Mouse (Mus musculus) ES-E14 (cell line): ENCODE measurements around the gene Galr3. TPM values are rescaled to one million over a fixed set of nuclear protein-coding genes. Genes with fewer than 3 reads are reported as not detected.

Experiments used
- DNase-seq: peaks from one replicate; pipeline ENCODE4 v3.0.0-alpha.2; 2013; ENCODE audit warnings: low read depth, low spot score
- H3K27ac ChIP-seq: 2 replicates; pipeline ENCODE4 v1.5.1; 2012; ENCODE audit warnings: low read depth, mild to moderate bottlenecking, low read length, moderate library complexity, mixed read lengths; ENCODE audit not compliant: poor library complexity, insufficient read depth, severe bottlenecking
- H3K36me3 ChIP-seq: 2 replicates; pipeline ENCODE4 v1.6.1; 2012; ENCODE audit warnings: mild to moderate bottlenecking, low read length, moderate library complexity, mixed read lengths; ENCODE audit not compliant: control insufficient read depth, poor library complexity, insufficient read depth, severe bottlenecking
- H3K4me1 ChIP-seq, 2 experiments: fragments of 150-350 bp in 1 of 2; sonication (generic) in 1 of 2; 2 replicates each; pipeline ENCODE4 v1.6.1; 2012; ENCODE audit warnings: low read length in 2 of 2, mild to moderate bottlenecking in 1 of 2, mixed read lengths in 1 of 2; ENCODE audit not compliant: control insufficient read depth in 2 of 2, insufficient read depth in 2 of 2, poor library complexity in 1 of 2
- H3K4me3 ChIP-seq, 2 experiments: fragments of 150-350 bp in 1 of 2; sonication (generic) in 1 of 2; 2 replicates each; pipeline ENCODE4 v1.5.1; 2012; ENCODE audit warnings: low read length in 2 of 2, low read depth in 1 of 2, mild to moderate bottlenecking in 1 of 2, mixed read lengths in 1 of 2; ENCODE audit not compliant: insufficient read depth in 1 of 2, poor library complexity in 1 of 2, severe bottlenecking in 1 of 2
- H3K9ac ChIP-seq: 2 replicates; pipeline ENCODE4 v1.6.1; 2012; ENCODE audit warnings: low read depth, mild to moderate bottlenecking, low read length, mixed read lengths; ENCODE audit not compliant: poor library complexity, insufficient read depth, severe bottlenecking
- H3K9me3 ChIP-seq: fragments of 150-350 bp; sonication (generic); 2 replicates; pipeline ENCODE4 v1.6.1; 2012; ENCODE audit warnings: low read depth, mild to moderate bottlenecking, low read length; ENCODE audit not compliant: control insufficient read depth, insufficient read depth
- CHD2 ChIP-seq: IDR thresholded peaks from 2 replicates; pipeline ENCODE4 v1.6.1; 2014; ENCODE audit warnings: mild to moderate bottlenecking, low read depth, low read length, inconsistent platforms
- HCFC1 ChIP-seq: IDR thresholded peaks from 2 replicates; pipeline ENCODE4 v1.6.1; 2012; ENCODE audit warnings: low read length, inconsistent platforms, borderline replicate concordance; ENCODE audit not compliant: insufficient read depth
- MAFK ChIP-seq: IDR thresholded peaks from 2 replicates; pipeline ENCODE4 v1.6.1; 2014; ENCODE audit warnings: mild to moderate bottlenecking, low read depth, low read length, inconsistent platforms; ENCODE audit not compliant: insufficient read depth
- ZC3H11A ChIP-seq: IDR thresholded peaks from 2 replicates; pipeline ENCODE4 v1.6.1; 2012; ENCODE audit warnings: low read depth, mild to moderate bottlenecking, inconsistent platforms, low read length, borderline replicate concordance
- ZNF384 ChIP-seq: IDR thresholded peaks from 2 replicates; pipeline ENCODE4 v1.6.1; 2012; ENCODE audit warnings: low read depth, low read length, inconsistent platforms
- in situ Hi-C, 2 experiments: fragments of 600-800 bp; cut with MboI; formaldehyde crosslinking; loops; one replicate each; pipeline ENCODE4 v1.15.1; 2025; ENCODE audit warnings: low sequenced_read_pairs in 2 of 2, inconsistent platforms in 1 of 2; ENCODE audit not compliant: unreplicated experiment in 2 of 2
- total RNA-seq: library from RNA; depleted of rRNA; stranded (reverse); fragments of 300-350 nt; gene quantifications from 2 replicates; pipeline ENCODE4 v1.2.3, GENCODE M21; 2012

Galr3 gene
- total RNA-seq, 1 experiment = not detected

DNA sequence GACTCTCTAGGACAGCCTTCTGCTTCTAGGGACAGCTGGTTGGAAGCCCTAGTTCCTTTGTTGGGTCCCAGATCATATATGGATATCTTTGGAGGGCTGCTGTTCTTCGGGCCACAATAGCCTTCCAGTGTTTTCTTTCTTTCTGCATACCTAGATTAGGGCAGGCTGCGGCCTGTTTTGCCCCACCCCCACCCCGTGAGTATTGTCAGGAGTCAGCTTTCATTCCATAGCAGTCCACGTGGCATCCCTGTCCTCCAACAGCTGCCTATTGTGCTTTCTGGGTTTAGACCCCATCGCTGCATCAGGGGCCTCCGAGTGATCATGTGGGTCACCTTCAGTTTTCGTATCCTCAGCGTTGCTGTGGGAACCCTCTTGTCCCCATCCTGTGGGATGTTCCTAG lies 43.3 kb upstream of the Galr3 start:
- Histone ChIP-seq H3K9me3 (no peaks in the 10 kb centered on the region), H3K4me3 (no peak overlapping the region), H3K4me1 (peaks cover 0 to 5% of the 10 kb centered on the region in 2 experiments; a peak in 2 of 4 replicates), H3K36me3 (peaks cover 18% of the 10 kb centered on the region), H3K9ac (no peak overlapping the region), H3K27ac (no peak overlapping the region)
- DNase-seq = no peak
- TF ChIP-seq CHD2 (no peak), MAFK (no peak), ZC3H11A (no peak), HCFC1 (no peak), ZNF384 (no peak)
- in situ Hi-C loops = no loop called here

DNA sequence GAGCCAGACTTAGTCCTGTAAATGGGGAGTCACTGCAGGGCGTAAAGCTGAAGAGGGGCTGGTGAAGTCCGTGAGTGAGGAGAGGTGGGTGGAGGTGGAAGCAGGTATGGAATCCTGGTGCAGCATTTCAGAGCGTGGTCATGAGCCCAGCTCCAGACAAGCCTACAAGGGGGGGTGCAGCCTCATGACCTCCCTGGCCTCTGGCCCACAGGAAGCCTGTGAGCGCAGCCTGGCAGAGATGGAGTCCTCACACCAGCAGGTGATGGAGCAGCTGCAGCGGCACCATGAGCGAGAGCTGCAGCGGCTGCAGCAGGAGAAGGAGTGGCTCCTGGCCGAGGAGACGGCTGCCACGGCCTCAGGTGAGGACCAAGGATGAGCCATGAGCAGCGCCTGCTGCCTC lies 42.1 kb upstream of the Galr3 start:
- no peak for DNase-seq
- in situ Hi-C loops = no loop called here
- Histone ChIP-seq H3K9me3 (no peaks in the 10 kb centered on the region), H3K4me1 (peaks cover 0 to 6% of the 10 kb centered on the region in 2 experiments; a peak in 2 of 4 replicates), H3K36me3 (peaks cover 12% of the 10 kb centered on the region; the same call in 1 of the 2 replicates), H3K27ac (no peak overlapping the region), H3K9ac (no peak overlapping the region), H3K4me3 (no peak overlapping the region)
- TF ChIP-seq MAFK (no peak), ZC3H11A (no peak), HCFC1 (no peak), CHD2 (no peak), ZNF384 (no peak)

DNA sequence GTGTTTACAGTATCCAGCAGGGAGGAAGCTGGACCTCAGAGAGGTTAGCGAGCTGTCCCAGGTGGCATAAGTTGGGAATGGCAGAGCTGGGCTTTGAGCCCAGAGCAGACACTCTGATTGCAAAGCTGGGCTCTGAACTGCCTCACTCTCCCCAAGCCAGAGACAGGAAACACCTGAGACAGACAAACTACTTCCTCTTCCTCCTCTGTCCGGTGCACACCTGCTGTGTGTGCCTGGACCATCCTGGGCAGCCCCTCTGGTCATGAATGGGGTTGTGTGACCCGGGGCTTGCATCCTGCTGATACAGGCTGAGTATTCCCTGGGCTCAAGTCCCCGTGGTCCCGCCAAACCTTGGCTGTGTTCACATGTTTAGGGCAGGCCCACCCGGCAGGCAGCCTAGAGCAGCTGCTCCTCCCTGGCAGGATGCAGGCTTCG lies 41.3 kb upstream of the Galr3 start:
- DNase-seq = no peak

DNA sequence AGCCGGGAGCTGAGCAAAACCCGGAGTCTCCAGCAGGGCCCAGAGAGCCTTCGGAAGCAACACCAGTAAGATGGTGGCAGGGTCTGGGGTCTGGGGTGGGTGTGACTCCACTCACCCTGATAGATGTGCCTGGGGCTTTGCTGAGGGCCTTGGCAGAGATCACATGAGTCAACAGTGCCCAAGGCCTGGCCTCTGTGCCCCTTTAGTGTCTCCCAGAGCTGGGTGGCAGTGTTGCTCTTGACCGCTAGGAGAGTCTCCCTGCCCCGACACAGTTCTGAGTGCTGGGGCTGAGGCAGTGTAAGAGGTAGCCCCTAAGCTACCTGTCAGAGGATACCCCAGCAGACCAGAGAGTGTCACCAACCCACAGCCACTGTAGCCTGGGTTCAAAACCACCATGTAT lies 40.1 kb upstream of the Galr3 start:
- H3K4me1 ChIP-seq = peaks cover 0 to 9% of the 10 kb centered on the region in 2 experiments; a peak in 2 of 4 replicates
- no peak overlapping the region for H3K27ac ChIP-seq
- in situ Hi-C loops = no loop called here
- H3K9me3 ChIP-seq = no peaks in the 10 kb centered on the region
- H3K36me3 ChIP-seq = peaks cover 15% of the 10 kb centered on the region; the same call in 1 of the 2 replicates
- no peak overlapping the region for H3K4me3 ChIP-seq
- no peak for DNase-seq
- TF ChIP-seq CHD2 = no peak
- no peak overlapping the region for H3K9ac ChIP-seq

More for the DNA sequence above, 41.3 kb upstream of the Galr3 start:
- in situ Hi-C loops = no loop called here
- peaks cover 0 to 6% of the 10 kb centered on the region in 2 experiments; a peak in 2 of 4 replicates for H3K4me1 ChIP-seq
- H3K27ac ChIP-seq = no peak overlapping the region
- no peak overlapping the region for H3K9ac ChIP-seq
- no peak for TF ChIP-seq MAFK
- no peak for TF ChIP-seq CHD2
- TF ChIP-seq ZNF384 = no peak
- TF ChIP-seq ZC3H11A = no peak
- TF ChIP-seq HCFC1 = no peak
- no peak overlapping the region for H3K4me3 ChIP-seq
- no peaks in the 10 kb centered on the region for H3K9me3 ChIP-seq
- H3K36me3 ChIP-seq = peaks cover 15% of the 10 kb centered on the region; the same call in 1 of the 2 replicates

DNA sequence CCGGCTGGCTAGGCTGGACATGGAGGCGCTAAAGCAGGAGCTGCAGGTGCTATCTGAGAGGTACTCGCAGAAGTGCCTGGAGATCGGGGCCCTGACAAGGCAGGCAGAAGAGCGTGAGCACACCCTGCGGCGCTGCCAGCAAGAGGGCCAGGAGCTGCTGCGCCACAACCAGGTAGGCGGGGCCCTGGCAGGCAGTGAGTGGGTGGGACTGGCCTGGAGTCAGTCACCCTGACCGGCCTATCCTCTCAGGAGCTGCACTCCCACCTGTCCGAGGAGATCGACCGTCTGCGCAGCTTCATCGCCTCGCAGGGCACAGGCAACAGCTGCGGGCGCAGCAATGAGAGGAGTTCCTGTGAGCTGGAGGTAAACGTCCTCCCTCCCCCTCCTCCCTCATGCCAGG lies 39.6 kb upstream of the Galr3 start:
- H3K36me3 ChIP-seq = peaks cover 15% of the 10 kb centered on the region; the same call in 1 of the 2 replicates
- no peaks in the 10 kb centered on the region for H3K9me3 ChIP-seq
- H3K4me1 ChIP-seq = peaks cover 0 to 9% of the 10 kb centered on the region in 2 experiments; a peak in 2 of 4 replicates
- H3K4me3 ChIP-seq = no peak overlapping the region
- TF ChIP-seq MAFK (no peak), HCFC1 (no peak), ZNF384 (no peak), CHD2 (no peak), ZC3H11A (no peak)
- no peak overlapping the region for H3K9ac ChIP-seq
- in situ Hi-C loops = no loop called here
- no peak overlapping the region for H3K27ac ChIP-seq
- no peak for DNase-seq
